Mouse (Mus musculus) central nervous system, embryonic 11.5 days (tissue): ENCODE data around the gene Pou3f4. TPM values are rescaled to one million over a fixed set of nuclear protein-coding genes. Genes with fewer than 3 reads are reported as not detected.

Experiments used
- polyA plus RNA-seq: library from polyadenylated mRNA; depleted of rRNA; stranded (reverse); fragments of >200 nt; gene quantifications from 2 replicates; pipeline ENCODE4 v1.2.3, GENCODE M21; 2012; rRNA removed

The Pou3f4 gene
- polyA plus RNA-seq: 32.6 and 48.3 TPM in 2 replicates

DNA sequence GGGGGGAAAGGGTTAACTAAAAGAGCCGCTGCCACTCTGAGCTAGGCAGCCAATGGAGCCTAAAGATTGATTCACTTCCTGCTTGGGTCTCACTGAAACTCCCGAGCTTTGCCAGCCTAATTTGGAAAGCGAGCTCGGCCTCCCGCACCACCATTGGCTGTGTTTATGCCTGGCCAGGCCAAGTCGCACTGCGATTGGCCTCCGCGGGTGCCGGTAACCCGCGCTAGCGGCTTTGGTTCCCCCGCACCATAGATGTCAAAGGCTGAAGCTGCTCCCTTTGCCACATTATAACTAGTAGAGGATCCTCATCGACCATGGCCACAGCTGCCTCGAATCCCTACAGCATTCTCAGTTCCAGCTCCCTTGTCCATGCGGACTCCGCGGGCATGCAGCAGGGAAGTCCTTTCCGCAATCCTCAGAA is at the start of gene Pou3f4:
Gene Pou3f4, plus strand, starts transcription at position 130 of the 421 bp plus-strand sequence.

